Mouse (Mus musculus) layer of hippocampus, adult 9-10 months (tissue): ENCODE measurements around the gene Srms.

ENCODE experiments used
- DNase-seq: peaks from one replicate; pipeline ENCODE4 v3.0.0; 2022; ENCODE audit warnings: low spot score

The Srms gene

GRCm38 (mm10) chr2:181160821-181161220, 52.2 kb downstream of the Srms start:
- no peak for DNase-seq

- no peak for DNase-seq
These were observed 53.2 kb downstream of the Srms start for GRCm38 (mm10) chr2:181159771-181160170.

- DNase-seq = no peak
These were observed 53.9 kb downstream of the Srms start for GRCm38 (mm10) chr2:181159091-181159514.

- DNase-seq = no peak
These were observed 54.5 kb downstream of the Srms start for GRCm38 (mm10) chr2:181158471-181158870.

GRCm38 (mm10) chr2:181157716-181158302, 55.2 kb downstream of the Srms start:
- DNase-seq = no peak

- no peak for DNase-seq
These were observed 55.8 kb downstream of the Srms start for GRCm38 (mm10) chr2:181157180-181157579.

GRCm38 (mm10) chr2:181156248-181157121, 56.5 kb downstream of the Srms start, which contains the start of gene Eef1a2:
Gene Eef1a2 (minus strand): TSS chr2:181157014.
- DNase-seq = no peak

GRCm38 (mm10) chr2:181155801-181156200, 57.2 kb downstream of the Srms start:
- DNase-seq = no peak
